Mouse (Mus musculus): ENCODE measurements at regions not wholly inside any gene's neighbourhood (a gene's known extent, or its start where the extent isn't known, plus 50 kb on each side); places are given as distances from the start of the nearest gene placed in this dataset.

- Histone ChIP-seq H3K9me3 (ENCODE audit: control insufficient read depth, low read length) (no peaks in the 10 kb centered on the region), H3K4me1 (ENCODE audit: control insufficient read depth, insufficient read depth, low read length) (no peaks in the 10 kb centered on the region), H3K27me3 (ENCODE audit: control insufficient read depth, insufficient read depth, low read length) (no peaks in the 10 kb centered on the region), H3K36me3 (ENCODE audit: control insufficient read depth, insufficient read depth, low read length) (no peaks in the 10 kb centered on the region), H3K27ac (replicated peaks; ENCODE audit: low read depth, low read length) (no peak overlapping the region), H3K4me3 (ENCODE audit: low read depth, low read length) (no peak overlapping the region), H3K4me2 (ENCODE audit: low read depth, severe bottlenecking) (no peak overlapping the region), H3K9ac (ENCODE audit: low read length) (no peak overlapping the region)
- DNase-seq (ENCODE audit: low spot score) (no peak), ATAC-seq (ENCODE audit: insufficient number of reproducible peaks, low FRiP score, low TSS enrichment, low read depth) (no peak)
- 46% methylated on average over 8 of the region's 8 CpGs for WGBS
Observed at GRCm38 (mm10) chr7:113621316-113621715, 107.7 kb downstream of the Far1 start.

GRCm38 (mm10) chr7:113621898-113622510, 108.4 kb downstream of the Far1 start:
- Histone ChIP-seq H3K9ac (ENCODE audit: low read length) (no peak overlapping the region), H3K36me3 (ENCODE audit: control insufficient read depth, insufficient read depth, low read length) (no peaks in the 10 kb centered on the region), H3K9me3 (ENCODE audit: control insufficient read depth, low read length) (no peaks in the 10 kb centered on the region), H3K4me2 (ENCODE audit: low read depth, severe bottlenecking) (no peak overlapping the region), H3K4me1 (ENCODE audit: control insufficient read depth, insufficient read depth, low read length) (no peaks in the 10 kb centered on the region), H3K4me3 (ENCODE audit: low read depth, low read length) (no peak overlapping the region), H3K27ac (replicated peaks; ENCODE audit: low read depth, low read length) (no peak overlapping the region), H3K27me3 (ENCODE audit: control insufficient read depth, insufficient read depth, low read length) (no peaks in the 10 kb centered on the region)
- no peak for DNase-seq (ENCODE audit: low spot score)
- ATAC-seq (ENCODE audit: insufficient number of reproducible peaks, low FRiP score, low TSS enrichment, low read depth) = no peak
- WGBS = 78% methylated on average over 13 of the region's 13 CpGs

DNA sequence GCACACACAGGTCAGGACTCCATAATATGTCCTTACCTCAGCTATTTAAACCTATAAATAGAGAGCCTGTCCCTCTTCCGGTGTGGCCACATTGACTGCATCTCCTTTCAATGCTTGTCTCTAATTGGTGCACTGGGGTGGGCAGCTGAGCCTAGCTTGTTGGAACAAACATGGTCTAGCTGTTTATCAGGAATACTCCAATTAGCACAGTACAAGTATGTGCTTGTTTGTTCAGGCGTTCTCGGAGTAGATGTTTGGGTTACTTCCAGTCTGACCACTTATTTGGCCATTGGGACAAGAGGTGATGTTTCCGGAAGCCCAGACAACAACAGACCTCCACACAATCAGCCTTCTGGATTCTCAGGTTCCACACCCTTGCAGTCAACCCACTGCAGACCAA, 109.7 kb downstream of the Far1 start:
- ATAC-seq (ENCODE audit: insufficient number of reproducible peaks, low FRiP score, low TSS enrichment, low read depth) (no peak), DNase-seq (ENCODE audit: low spot score) (no peak)
- WGBS = 84% methylated on average over 4 of the region's 4 CpGs
- Histone ChIP-seq H3K27me3 (ENCODE audit: control insufficient read depth, insufficient read depth, low read length) (no peaks in the 10 kb centered on the region), H3K4me2 (ENCODE audit: low read depth, severe bottlenecking) (no peak overlapping the region), H3K9me3 (ENCODE audit: control insufficient read depth, low read length) (no peaks in the 10 kb centered on the region), H3K4me1 (ENCODE audit: control insufficient read depth, insufficient read depth, low read length) (no peaks in the 10 kb centered on the region), H3K36me3 (ENCODE audit: control insufficient read depth, insufficient read depth, low read length) (no peaks in the 10 kb centered on the region), H3K9ac (ENCODE audit: low read length) (no peak overlapping the region), H3K27ac (replicated peaks; ENCODE audit: low read depth, low read length) (no peak overlapping the region), H3K4me3 (ENCODE audit: low read depth, low read length) (no peak overlapping the region)

DNA sequence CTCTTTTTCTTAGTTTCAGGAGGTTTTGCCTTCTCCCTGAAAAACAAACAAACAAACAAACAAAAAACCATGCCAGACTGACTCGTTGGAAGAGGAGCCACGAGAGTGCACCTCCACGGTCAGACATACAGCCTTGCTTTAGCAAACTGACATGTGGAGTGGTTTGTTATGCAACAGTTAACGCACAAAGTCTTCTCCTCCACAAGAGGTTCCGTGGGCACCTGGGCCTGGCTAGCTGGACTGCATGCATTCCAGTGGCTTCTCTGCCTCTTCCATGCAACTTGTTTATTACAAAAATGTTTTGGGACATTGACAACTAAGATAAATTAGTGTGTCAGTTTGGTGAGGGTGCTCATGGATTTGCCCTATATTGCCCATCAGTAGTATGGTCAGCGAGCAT, 110.3 kb downstream of the Far1 start:
- Histone ChIP-seq H3K4me1 (ENCODE audit: control insufficient read depth, insufficient read depth, low read length) (no peaks in the 10 kb centered on the region), H3K36me3 (ENCODE audit: control insufficient read depth, insufficient read depth, low read length) (no peaks in the 10 kb centered on the region), H3K4me3 (ENCODE audit: low read depth, low read length) (no peak overlapping the region), H3K27me3 (ENCODE audit: control insufficient read depth, insufficient read depth, low read length) (no peaks in the 10 kb centered on the region), H3K9ac (ENCODE audit: low read length) (no peak overlapping the region), H3K4me2 (ENCODE audit: low read depth, severe bottlenecking) (no peak overlapping the region), H3K9me3 (ENCODE audit: control insufficient read depth, low read length) (no peaks in the 10 kb centered on the region), H3K27ac (replicated peaks; ENCODE audit: low read depth, low read length) (no peak overlapping the region)
- 92% methylated on average over 6 of the region's 6 CpGs for WGBS
- DNase-seq (ENCODE audit: low spot score) (no peak), ATAC-seq (ENCODE audit: insufficient number of reproducible peaks, low FRiP score, low TSS enrichment, low read depth) (no peak)

GRCm38 (mm10) chr7:113626734-113627133, 113.1 kb downstream of the Far1 start:
- ATAC-seq (ENCODE audit: insufficient number of reproducible peaks, low FRiP score, low TSS enrichment, low read depth) = no peak
- Histone ChIP-seq H3K27ac (replicated peaks; ENCODE audit: low read depth, low read length) (no peak overlapping the region), H3K4me1 (ENCODE audit: control insufficient read depth, insufficient read depth, low read length) (no peaks in the 10 kb centered on the region), H3K4me3 (ENCODE audit: low read depth, low read length) (no peak overlapping the region), H3K4me2 (ENCODE audit: low read depth, severe bottlenecking) (no peak overlapping the region), H3K27me3 (ENCODE audit: control insufficient read depth, insufficient read depth, low read length) (no peaks in the 10 kb centered on the region), H3K9ac (ENCODE audit: low read length) (no peak overlapping the region), H3K9me3 (ENCODE audit: control insufficient read depth, low read length) (no peaks in the 10 kb centered on the region), H3K36me3 (ENCODE audit: control insufficient read depth, insufficient read depth, low read length) (no peaks in the 10 kb centered on the region)
- DNase-seq (ENCODE audit: low spot score) = no peak

- Histone ChIP-seq H3K36me3 (ENCODE audit: control insufficient read depth, insufficient read depth, low read length) (no peaks in the 10 kb centered on the region), H3K9me3 (ENCODE audit: control insufficient read depth, low read length) (no peaks in the 10 kb centered on the region), H3K27me3 (ENCODE audit: control insufficient read depth, insufficient read depth, low read length) (no peaks in the 10 kb centered on the region), H3K9ac (ENCODE audit: low read length) (no peak overlapping the region), H3K4me2 (ENCODE audit: low read depth, severe bottlenecking) (no peak overlapping the region), H3K4me3 (ENCODE audit: low read depth, low read length) (no peak overlapping the region), H3K27ac (replicated peaks; ENCODE audit: low read depth, low read length) (no peak overlapping the region), H3K4me1 (ENCODE audit: control insufficient read depth, insufficient read depth, low read length) (no peaks in the 10 kb centered on the region)
- no peak for DNase-seq (ENCODE audit: low spot score)
- 83% methylated on average over 4 of the region's 4 CpGs for WGBS
- ATAC-seq (ENCODE audit: insufficient number of reproducible peaks, low FRiP score, low TSS enrichment, low read depth) = no peak
Observed at GRCm38 (mm10) chr7:113637011-113637600, 123.5 kb downstream of the Far1 start.

- ATAC-seq (ENCODE audit: insufficient number of reproducible peaks, low FRiP score, low TSS enrichment, low read depth) (no peak), DNase-seq (ENCODE audit: low spot score) (no peak)
- Histone ChIP-seq H3K36me3 (ENCODE audit: control insufficient read depth, insufficient read depth, low read length) (no peaks in the 10 kb centered on the region), H3K9ac (ENCODE audit: low read length) (no peak overlapping the region), H3K9me3 (ENCODE audit: control insufficient read depth, low read length) (no peaks in the 10 kb centered on the region), H3K27me3 (ENCODE audit: control insufficient read depth, insufficient read depth, low read length) (no peaks in the 10 kb centered on the region), H3K4me2 (ENCODE audit: low read depth, severe bottlenecking) (no peak overlapping the region), H3K27ac (replicated peaks; ENCODE audit: low read depth, low read length) (no peak overlapping the region), H3K4me3 (ENCODE audit: low read depth, low read length) (no peak overlapping the region), H3K4me1 (ENCODE audit: control insufficient read depth, insufficient read depth, low read length) (no peaks in the 10 kb centered on the region)
- 82% methylated on average over 6 of the region's 6 CpGs for WGBS
Observed at GRCm38 (mm10) chr7:113638098-113638497, 124.5 kb downstream of the Far1 start.

DNA sequence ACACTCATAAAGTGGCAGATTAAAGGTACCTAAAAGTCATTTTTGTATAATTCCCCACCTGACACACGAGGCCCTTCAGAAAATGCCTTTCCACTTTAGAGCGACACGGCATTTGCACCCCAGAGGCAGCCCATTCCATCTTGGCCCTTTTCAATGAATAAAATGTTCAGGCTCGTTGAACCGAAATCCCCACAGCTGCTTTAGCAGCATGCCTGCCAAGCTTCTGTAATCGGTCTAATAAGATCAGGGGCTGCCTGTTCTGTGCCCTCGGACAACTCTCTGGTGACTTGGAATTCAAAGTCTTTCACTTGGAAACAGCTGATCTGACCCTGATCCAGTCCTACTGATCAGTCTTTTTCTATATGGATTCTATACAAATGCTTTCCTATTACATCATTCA, 123.3 kb upstream of the Spon1 start:
- Histone ChIP-seq H3K9me3 (ENCODE audit: control insufficient read depth, low read length) (no peaks in the 10 kb centered on the region), H3K27ac (replicated peaks; ENCODE audit: low read depth, low read length) (no peak overlapping the region), H3K9ac (ENCODE audit: low read length) (no peak overlapping the region), H3K4me2 (ENCODE audit: low read depth, severe bottlenecking) (no peak overlapping the region), H3K4me1 (ENCODE audit: control insufficient read depth, insufficient read depth, low read length) (no peaks in the 10 kb centered on the region), H3K36me3 (ENCODE audit: control insufficient read depth, insufficient read depth, low read length) (no peaks in the 10 kb centered on the region), H3K4me3 (ENCODE audit: low read depth, low read length) (no peak overlapping the region), H3K27me3 (ENCODE audit: control insufficient read depth, insufficient read depth, low read length) (no peaks in the 10 kb centered on the region)
- WGBS = 86% methylated on average over 7 of the region's 7 CpGs
- DNase-seq (ENCODE audit: low spot score) (no peak), ATAC-seq (ENCODE audit: insufficient number of reproducible peaks, low FRiP score, low TSS enrichment, low read depth) (no peak)

DNA sequence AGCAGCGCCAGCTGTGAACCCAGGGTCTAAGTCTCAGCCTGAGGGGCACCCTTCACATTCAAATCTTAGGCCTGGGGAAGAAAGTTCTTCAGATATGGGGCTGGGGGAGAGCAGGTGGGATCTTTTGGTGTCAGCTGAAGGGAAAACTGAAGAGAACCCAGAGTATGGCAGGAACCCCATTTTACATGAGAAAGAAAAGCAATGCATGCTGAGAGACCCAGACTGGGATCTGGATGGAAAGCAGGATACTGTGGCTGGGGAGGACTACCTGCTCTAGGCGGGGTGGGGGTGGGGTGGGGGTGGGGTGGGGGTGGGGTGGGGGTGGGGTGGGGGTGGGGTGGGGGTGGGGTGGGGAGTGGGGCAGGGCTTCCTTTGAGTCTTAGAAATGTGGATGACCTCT, 115.2 kb upstream of the Spon1 start:
- Histone ChIP-seq H3K27ac (replicated peaks; ENCODE audit: low read depth, low read length) (no peak overlapping the region), H3K4me3 (ENCODE audit: low read depth, low read length) (no peak overlapping the region), H3K4me2 (ENCODE audit: low read depth, severe bottlenecking) (no peak overlapping the region), H3K27me3 (ENCODE audit: control insufficient read depth, insufficient read depth, low read length) (no peaks in the 10 kb centered on the region), H3K9me3 (ENCODE audit: control insufficient read depth, low read length) (no peaks in the 10 kb centered on the region), H3K4me1 (ENCODE audit: control insufficient read depth, insufficient read depth, low read length) (no peaks in the 10 kb centered on the region), H3K9ac (ENCODE audit: low read length) (no peak overlapping the region), H3K36me3 (ENCODE audit: control insufficient read depth, insufficient read depth, low read length) (no peaks in the 10 kb centered on the region)
- DNase-seq (ENCODE audit: low spot score) (no peak), ATAC-seq (ENCODE audit: insufficient number of reproducible peaks, low FRiP score, low TSS enrichment, low read depth) (no peak)
- WGBS = 61% methylated on average over 2 of the region's 2 CpGs
